Mouse (Mus musculus) megakaryocyte, embryonic 14.5 days (primary cell): ENCODE data around the gene Slc26a1.

Source experiments
- FLI1 ChIP-seq: IDR thresholded peaks from 2 replicates; pipeline ENCODE4 v1.6.1; 2012; ENCODE audit warnings: low read length, inconsistent platforms, mixed read lengths
- GATA1 ChIP-seq: IDR thresholded peaks from 3 replicates; pipeline ENCODE4 v1.6.1; 2012; ENCODE audit warnings: mixed read lengths, low read length, inconsistent platforms, borderline replicate concordance

GRCm38 (mm10) chr5:108679909-108680308 lies 4.5 kb upstream of the Slc26a1 start:
- TF ChIP-seq GATA1 (no peak), FLI1 (no peak)
